Mouse (Mus musculus): ENCODE results near the gene Myh7b.
"Not testable (repeated sequence)": the region's sequence is repeated elsewhere in the genome, so short reads cannot be mapped to it uniquely, and the experiment has no call there.

Gene Myh7b

GRCm38 (mm10) chr2:155604560-155605235, 6.3 kb upstream of the Myh7b start:
- DNase-seq (ENCODE audit: extremely low spot score, low spot score), result no peak

- DNase-seq (ENCODE audit: extremely low spot score, low spot score), result not testable (repeated sequence)
Observed at GRCm38 (mm10) chr2:155605236-155605589, 5.8 kb upstream of the Myh7b start.

GRCm38 (mm10) chr2:155606360-155606759, 4.7 kb upstream of the Myh7b start:
- no peak for DNase-seq (ENCODE audit: extremely low spot score, low spot score)

- DNase-seq (ENCODE audit: extremely low spot score, low spot score), result no peak
Observed at GRCm38 (mm10) chr2:155611834-155612550, 980 bp downstream of the Myh7b start.

- peak; percentile 48 for DNase-seq (ENCODE audit: extremely low spot score, low spot score)
Observed at GRCm38 (mm10) chr2:155613326-155613755, 2.3 kb downstream of the Myh7b start.

- no peak for DNase-seq (ENCODE audit: extremely low spot score, low spot score)
Observed at GRCm38 (mm10) chr2:155613953-155614352, 2.9 kb downstream of the Myh7b start.

GRCm38 (mm10) chr2:155616971-155617370, 6.0 kb downstream of the Myh7b start:
- no peak for DNase-seq (ENCODE audit: extremely low spot score, low spot score)

GRCm38 (mm10) chr2:155619817-155620216, 8.8 kb downstream of the Myh7b start:
- DNase-seq (ENCODE audit: extremely low spot score, low spot score), result peak; percentile 88

GRCm38 (mm10) chr2:155622606-155623005, 11.6 kb downstream of the Myh7b start:
- DNase-seq (ENCODE audit: extremely low spot score, low spot score), result no peak

- no peak for DNase-seq (ENCODE audit: extremely low spot score, low spot score)
Observed at GRCm38 (mm10) chr2:155623996-155624395, 13.0 kb downstream of the Myh7b start.

GRCm38 (mm10) chr2:155624730-155625129, 13.7 kb downstream of the Myh7b start:
- DNase-seq (ENCODE audit: extremely low spot score, low spot score), result peak; percentile 26

- no peak for DNase-seq (ENCODE audit: extremely low spot score, low spot score)
Observed at GRCm38 (mm10) chr2:155626277-155626676, 15.3 kb downstream of the Myh7b start.

- peak; percentile 84 for DNase-seq (ENCODE audit: extremely low spot score, low spot score)
Observed at GRCm38 (mm10) chr2:155627030-155627738, 16.2 kb downstream of the Myh7b start.

GRCm38 (mm10) chr2:155628112-155628511, 17.1 kb downstream of the Myh7b start:
- no peak for DNase-seq (ENCODE audit: extremely low spot score, low spot score)

- DNase-seq (ENCODE audit: extremely low spot score, low spot score), result no peak
Observed at GRCm38 (mm10) chr2:155628519-155628918, 17.5 kb downstream of the Myh7b start.

- DNase-seq (ENCODE audit: extremely low spot score, low spot score), result peak; percentile 63
Observed at GRCm38 (mm10) chr2:155629231-155629661, 18.2 kb downstream of the Myh7b start.

GRCm38 (mm10) chr2:155630153-155630552, 19.1 kb downstream of the Myh7b start:
- no peak for DNase-seq (ENCODE audit: extremely low spot score, low spot score)

GRCm38 (mm10) chr2:155630590-155631416, 19.8 kb downstream of the Myh7b start:
- peak; percentile 53 for DNase-seq (ENCODE audit: extremely low spot score, low spot score)

- no peak for DNase-seq (ENCODE audit: extremely low spot score, low spot score)
Observed at GRCm38 (mm10) chr2:155632138-155632936, 21.3 kb downstream of the Myh7b start.

GRCm38 (mm10) chr2:155633121-155633520, 22.1 kb downstream of the Myh7b start:
- DNase-seq (ENCODE audit: extremely low spot score, low spot score), result no peak
